Comparison of ENCODE assay signal across 15 mouse cellular contexts in the genomic region with DNA sequence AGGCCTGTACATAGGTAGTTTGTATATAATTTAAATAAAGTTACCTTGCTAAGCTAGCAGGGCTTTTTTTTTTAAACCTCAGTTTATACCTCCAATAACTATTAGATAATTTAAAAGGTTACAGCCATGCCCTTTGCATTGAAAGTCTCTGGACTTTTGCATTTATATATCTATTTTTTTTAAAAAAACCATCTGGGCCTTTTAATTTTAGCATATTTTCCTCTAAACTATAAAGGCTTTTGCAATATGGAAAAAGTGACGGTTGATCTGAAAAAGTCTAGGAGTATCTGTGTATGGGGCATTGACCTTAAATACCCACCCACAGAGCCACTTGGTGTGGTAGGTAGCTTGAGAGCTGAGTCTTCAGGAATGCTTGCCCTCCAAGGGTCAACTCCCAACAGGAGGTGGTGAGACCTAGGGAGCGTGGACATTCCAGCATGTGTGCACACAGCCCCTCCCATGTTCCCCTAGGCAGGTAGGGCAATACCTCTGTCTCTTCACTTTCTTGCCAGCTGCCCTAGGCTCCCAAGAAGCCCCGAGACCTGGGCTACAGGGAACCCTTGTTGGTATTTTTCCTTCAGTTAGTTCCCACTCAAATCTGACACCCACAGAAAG.
"Had no signal": no experiment of that assay in that cellular context is flagged by ENCODE, and none has a peak within 500 bp of the region (broad histone marks: within the 10 kb centered on the region; RNA-seq: fewer than 3 reads in every experiment).

No protein-coding gene starts in this region.

- H3K4me3 ChIP-seq: megakaryocyte, embryonic 14.5 days; midbrain, embryonic 13.5 days; midbrain, embryonic 15.5 days; neural tube, embryonic 12.5 days; stomach, embryonic 15.5 days had no signal

- H3K9me3 ChIP-seq: megakaryocyte, embryonic 14.5 days; midbrain, embryonic 13.5 days; midbrain, embryonic 15.5 days; neural tube, embryonic 12.5 days; stomach, embryonic 15.5 days had no signal

- ATAC-seq: midbrain, embryonic 13.5 days; midbrain, embryonic 15.5 days had no signal

- H3K27ac ChIP-seq: macrophage; midbrain, embryonic 13.5 days; midbrain, embryonic 15.5 days; neural tube, embryonic 12.5 days; stomach, embryonic 15.5 days; stomach, postnatal 0 days had no signal

- H3K9ac ChIP-seq: lung, embryonic 14.5 days; midbrain, embryonic 13.5 days; midbrain, embryonic 15.5 days; neural tube, embryonic 12.5 days; stomach, embryonic 15.5 days had no signal

- H3K36me3 ChIP-seq: midbrain, embryonic 13.5 days; midbrain, embryonic 15.5 days; neural tube, embryonic 12.5 days; stomach, embryonic 15.5 days had no signal

- H3K27me3 ChIP-seq: midbrain, embryonic 15.5 days; neural tube, embryonic 12.5 days; stomach, embryonic 15.5 days had no signal

- DNase-seq: lung, embryonic 14.5 days; lung, postnatal 14 days; lung, postnatal 36 days; right cerebral cortex, postnatal 14 days; thymus, adult 2 months; thymus, postnatal 25 days; thymus, postnatal 4 days had no signal

- H3K4me2 ChIP-seq: lung, embryonic 14.5 days; midbrain, embryonic 11.5 days; midbrain, embryonic 13.5 days; midbrain, embryonic 15.5 days; neural tube, embryonic 12.5 days; stomach, embryonic 15.5 days had no signal

- H3K4me1 ChIP-seq: megakaryocyte, embryonic 14.5 days; stomach, embryonic 15.5 days had no signal
